Mouse (Mus musculus) spleen, adult 10 weeks (tissue): Measurements from ENCODE around the gene Gpc2. TPM values are rescaled to one million over a fixed set of nuclear protein-coding genes. Genes with fewer than 3 reads are reported as not detected.

Experiments used
- polyA plus RNA-seq: library from polyadenylated mRNA; stranded (reverse); fragments of 350-450 nt; fragmentation: Illumina TruSeq; extraction: RNeasy Lipid Tissue Mini Kit (QIAGEN cat#74804); gene quantifications from one replicate; pipeline ENCODE4 v1.2.3, GENCODE M21; 2015; ENCODE audit warnings: low replicate concordance; ENCODE audit not compliant: insufficient read depth

Gpc2 gene
- polyA plus RNA-seq: 3.7 TPM

GRCm38 (mm10) chr5:138279585-138280424 is at the start of gene Gpc2, which contains the start of the genes Gm43720 and Stag3:
TSS of gene Gpc2 (minus strand) at chr5:138280005.
TSS of gene Gm43720 (minus strand) at chr5:138279958.
TSS of gene Stag3 (plus strand) at chr5:138280240.

DNA sequence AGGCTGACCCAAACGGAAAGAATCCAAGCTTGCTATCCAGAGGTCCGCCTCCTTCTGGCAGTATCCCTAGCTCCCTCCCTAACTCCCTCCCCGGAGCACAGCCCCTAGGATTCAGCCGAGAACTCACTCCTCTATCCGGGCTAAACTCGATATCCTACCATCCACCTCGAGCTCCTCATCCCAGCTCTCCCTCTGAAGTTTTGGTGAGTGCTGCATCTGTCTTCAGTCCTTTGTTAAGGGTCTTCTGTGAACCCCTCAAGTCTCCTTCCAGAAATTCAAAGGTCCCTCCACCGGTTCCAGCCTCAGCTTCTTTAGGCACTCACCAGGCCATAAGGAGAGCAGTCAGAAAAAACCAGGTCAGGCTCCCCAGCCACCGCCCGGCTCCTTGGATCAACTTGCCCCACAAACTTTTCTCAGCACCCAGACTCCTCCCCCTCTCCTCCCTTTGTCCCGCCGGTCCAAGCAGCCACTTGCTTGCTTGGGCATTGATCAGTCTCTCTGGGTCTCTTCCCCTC is 7.3 kb downstream of the Gpc2 start, which contains the start of gene Gal3st4:
Gal3st4 (minus strand) TSS at position 432 of the 515 bp plus-strand sequence.

GRCm38 (mm10) chr5:138263260-138264206 is 16.3 kb downstream of the Gpc2 start, which contains the start of gene BC037034:
TSS of gene BC037034 (minus strand) at chr5:138264033.

GRCm38 (mm10) chr5:138255353-138256093 is 24.3 kb downstream of the Gpc2 start, which contains the start of gene Lamtor4:
TSS of gene Lamtor4 (plus strand) at chr5:138255482.

GRCm38 (mm10) chr5:138225700-138226099 is 54.1 kb downstream of the Gpc2 start, which contains the start of gene Nxpe5:
TSS of gene Nxpe5 (plus strand) at chr5:138225898.

Other genes starting within 250 kb of the Gpc2 start
- not detected for gene Smok3c, start 226.8 kb downstream of the Gpc2 start, polyA plus RNA-seq
- 13.1 TPM for gene Zkscan1, start 194.9 kb downstream of the Gpc2 start, polyA plus RNA-seq
- 19.8 TPM for gene Zscan21, start 163.1 kb downstream of the Gpc2 start, polyA plus RNA-seq
- gene Zfp113, start 124.3 kb downstream of the Gpc2 start, polyA plus RNA-seq: 13.6 TPM
- 87.2 TPM for gene Cops6, start 118.9 kb downstream of the Gpc2 start, polyA plus RNA-seq
- gene Ap4m1, start 108.0 kb downstream of the Gpc2 start, polyA plus RNA-seq: 27.2 TPM
- gene Mcm7, start 107.6 kb downstream of the Gpc2 start, polyA plus RNA-seq: 78.9 TPM
- gene Taf6, start 92.6 kb downstream of the Gpc2 start, polyA plus RNA-seq: 25.7 TPM
- gene Cnpy4, start 92.5 kb downstream of the Gpc2 start, polyA plus RNA-seq: 29.8 TPM
- gene Mblac1, start 85.7 kb downstream of the Gpc2 start, polyA plus RNA-seq: 1.4 TPM
- gene Nxpe5, start 54.1 kb downstream of the Gpc2 start, polyA plus RNA-seq: 2.1 TPM
- 18.6 TPM for gene Lamtor4, start 24.5 kb downstream of the Gpc2 start, polyA plus RNA-seq
- gene BC037034, start 16.0 kb downstream of the Gpc2 start, polyA plus RNA-seq: 30.6 TPM
- gene Gal3st4, start 7.2 kb downstream of the Gpc2 start, polyA plus RNA-seq: 0.12 TPM
- gene Gm43720, start within 50 bp of the Gpc2 start, polyA plus RNA-seq: not detected
- gene Stag3, start 235 bp upstream of the Gpc2 start, polyA plus RNA-seq: 2.2 TPM
- gene Pvrig, start 62.0 kb upstream of the Gpc2 start, polyA plus RNA-seq: 6.7 TPM
- 20.5 TPM for gene Zfp157, start 161.5 kb upstream of the Gpc2 start, polyA plus RNA-seq